Mouse (Mus musculus) megakaryocyte-erythroid progenitor cell, adult 5-6 weeks (primary cell): ENCODE results near the gene Tyms. TPM values are rescaled to one million over a fixed set of nuclear protein-coding genes. Genes with fewer than 3 reads are reported as not detected.

Source experiments
- ATAC-seq: replicated peaks from 2 replicates; pipeline ENCODE4 v1.8.0; 2016; ENCODE audit warnings: mild to moderate bottlenecking, inconsistent platforms; ENCODE audit not compliant: severe bottlenecking, poor library complexity, low FRiP score, low TSS enrichment
- total RNA-seq, 2 experiments: library from RNA; stranded (forward) in 1 of 2; stranded (reverse) in 1 of 2; fragments of 200-1000, 215-1000 nt in 1 of 2; fragments of >200 nt in 1 of 2; fragmentation: Nextera tagmentation in 1 of 2; gene quantifications; 2 replicates each; pipeline ENCODE4 v1.2.3; 2014 to 2017

Tyms gene
- total RNA-seq (2014; fragmentation: Nextera tagmentation) = 86.1 and 88.4 TPM in 2 replicates
- total RNA-seq (2017) = 124 and 172 TPM in 2 replicates

- peak; percentile 97 for ATAC-seq
Measured at GRCm38 (mm10) chr5:30072825-30073821, at the start of gene Tyms. Tyms (minus strand) TSS chr5:30073617.

DNA sequence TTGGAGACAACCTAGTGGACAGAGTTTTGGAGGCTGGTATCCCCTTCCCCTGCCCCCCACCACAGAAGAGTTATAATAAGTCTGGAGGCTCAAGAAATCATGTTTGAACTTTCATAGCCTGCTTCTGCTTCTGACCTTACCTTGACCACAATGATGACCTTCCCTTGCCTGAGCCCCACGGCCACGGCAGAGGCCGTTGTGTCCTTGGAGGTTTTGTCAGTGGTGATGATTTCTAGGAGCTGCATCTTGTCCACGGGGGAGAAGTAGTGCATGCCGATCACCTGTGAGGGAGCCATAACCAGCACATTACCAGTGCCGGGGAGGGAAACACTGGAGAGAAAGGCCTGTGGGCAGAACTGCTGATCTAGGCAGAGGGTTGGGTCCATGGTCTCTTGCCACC lies 49.1 kb upstream of the Tyms start:
- no peak for ATAC-seq

DNA sequence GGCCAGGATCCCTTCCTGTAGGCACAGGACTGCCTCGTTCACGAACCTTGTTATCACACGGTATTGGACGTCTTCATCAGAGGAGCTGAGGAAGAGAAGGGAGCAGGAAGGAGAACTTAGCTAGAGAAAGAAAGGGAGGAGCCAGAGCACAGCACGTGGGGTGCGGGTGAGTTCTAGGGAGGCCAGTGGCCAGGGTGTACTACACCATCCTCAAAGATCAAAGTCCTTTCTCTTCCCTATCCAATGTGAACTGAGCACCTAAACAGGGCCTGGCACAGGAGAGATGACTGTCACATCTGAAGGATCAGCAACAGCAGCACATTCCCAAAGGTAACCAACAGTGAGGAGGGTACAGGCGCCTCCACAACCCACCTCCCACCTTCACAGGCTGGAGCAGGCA lies 46.7 kb upstream of the Tyms start:
- no peak for ATAC-seq

- ATAC-seq = no peak
Measured at GRCm38 (mm10) chr5:30119163-30119562, 45.7 kb upstream of the Tyms start.

DNA sequence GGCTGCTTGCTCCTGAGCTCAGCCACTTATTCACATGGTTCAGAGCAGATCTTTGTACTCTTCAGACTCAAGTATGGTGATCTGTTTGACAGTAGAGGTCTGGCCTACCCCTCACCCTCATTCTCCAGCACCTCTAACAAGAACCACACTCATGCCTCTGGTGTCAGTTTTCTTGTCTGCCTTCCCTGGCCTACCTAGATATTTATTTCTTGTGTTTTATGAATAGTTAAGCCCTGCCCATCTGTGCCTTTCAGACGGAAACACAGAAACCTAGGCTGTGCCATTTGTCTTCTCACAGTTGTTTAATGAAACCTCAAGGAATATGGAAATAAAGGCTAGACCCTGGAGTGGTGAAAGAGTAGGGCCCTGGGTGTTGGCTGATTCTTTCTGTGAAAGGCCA lies 44.6 kb upstream of the Tyms start:
- ATAC-seq = no peak

- no peak for ATAC-seq
Measured at GRCm38 (mm10) chr5:30115718-30116117, 42.3 kb upstream of the Tyms start.

DNA sequence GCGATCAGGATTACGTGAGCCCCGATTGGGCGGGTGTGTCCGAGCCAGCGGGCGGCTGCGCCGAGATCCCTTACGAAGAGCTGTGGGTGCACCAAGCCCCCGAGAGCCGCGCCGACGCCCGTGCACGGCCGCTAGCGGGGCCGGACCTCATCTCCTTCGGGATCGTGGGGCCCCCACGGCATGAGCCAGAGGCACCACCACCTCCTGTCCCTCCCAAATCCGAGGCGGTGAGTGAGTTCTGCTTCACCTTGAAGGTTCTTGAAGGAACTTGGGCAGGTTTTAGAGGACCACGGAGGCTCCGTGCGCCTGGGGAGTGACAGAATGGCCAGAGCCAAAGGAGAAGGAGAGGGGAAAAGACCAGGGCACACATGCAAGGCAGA lies 41.3 kb upstream of the Tyms start:
- ATAC-seq = no peak

- ATAC-seq = 0 out of 2 replicates have a peak, but pooled peaks have one; percentile 53
Measured at GRCm38 (mm10) chr5:30113881-30114760, 40.7 kb upstream of the Tyms start.

GRCm38 (mm10) chr5:30112533-30113068 lies 39.2 kb upstream of the Tyms start:
- ATAC-seq = no peak

- ATAC-seq = no peak
Measured at GRCm38 (mm10) chr5:30111771-30112170, 38.4 kb upstream of the Tyms start.

DNA sequence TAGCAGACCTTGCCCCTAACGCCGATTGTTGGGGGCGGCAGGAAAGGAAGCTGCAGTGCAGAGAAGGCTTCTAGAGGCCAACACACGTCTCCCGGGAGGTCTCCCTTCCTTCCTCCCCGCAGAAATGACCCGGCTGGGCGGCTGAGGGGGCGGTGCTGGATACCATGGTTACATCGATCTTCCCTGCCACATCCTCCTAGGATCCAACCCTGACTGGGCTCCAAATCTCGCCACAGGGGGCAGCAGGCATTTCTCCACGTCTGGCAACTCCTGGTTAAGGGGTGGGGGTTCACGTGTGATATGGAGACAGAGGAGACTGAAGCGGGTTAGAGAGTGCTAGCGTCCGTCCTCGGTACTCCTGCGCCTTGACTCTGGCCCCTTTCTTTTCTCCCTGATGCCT lies 37.7 kb upstream of the Tyms start:
- ATAC-seq = no peak

DNA sequence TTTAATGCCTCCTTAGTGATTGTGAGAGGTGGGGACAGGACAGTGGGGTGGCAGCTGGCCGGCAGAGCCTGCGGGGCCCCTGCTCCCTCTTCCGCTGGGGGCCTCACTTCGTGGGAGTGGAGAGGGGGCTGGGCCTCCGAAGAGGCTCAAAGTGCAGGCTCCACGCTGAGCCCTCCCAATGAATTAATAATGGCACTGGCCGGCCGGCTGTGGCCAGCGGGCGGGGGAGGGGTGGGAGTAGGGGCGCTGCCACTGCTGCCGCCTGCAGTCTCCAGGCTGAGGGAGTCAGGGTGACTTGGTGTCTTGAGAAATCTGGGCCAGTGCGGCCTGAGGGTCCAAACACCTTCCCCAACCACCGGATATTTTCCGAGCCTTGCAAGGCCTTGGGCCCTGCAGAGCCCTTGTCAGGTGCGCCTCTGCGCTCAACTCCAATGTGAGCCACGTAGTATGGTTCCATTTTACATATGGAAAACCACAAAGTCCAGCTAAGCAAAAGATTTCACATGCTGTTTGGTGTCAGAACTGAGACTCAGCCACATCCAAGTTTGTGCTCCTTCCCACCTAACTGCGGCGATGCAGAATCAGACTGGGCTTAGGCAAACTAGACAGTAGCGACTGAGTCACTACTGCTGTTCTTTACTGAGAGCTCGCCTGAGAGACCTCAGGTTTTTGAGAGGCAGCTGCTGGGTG lies 37.1 kb upstream of the Tyms start:
- ATAC-seq = no peak

DNA sequence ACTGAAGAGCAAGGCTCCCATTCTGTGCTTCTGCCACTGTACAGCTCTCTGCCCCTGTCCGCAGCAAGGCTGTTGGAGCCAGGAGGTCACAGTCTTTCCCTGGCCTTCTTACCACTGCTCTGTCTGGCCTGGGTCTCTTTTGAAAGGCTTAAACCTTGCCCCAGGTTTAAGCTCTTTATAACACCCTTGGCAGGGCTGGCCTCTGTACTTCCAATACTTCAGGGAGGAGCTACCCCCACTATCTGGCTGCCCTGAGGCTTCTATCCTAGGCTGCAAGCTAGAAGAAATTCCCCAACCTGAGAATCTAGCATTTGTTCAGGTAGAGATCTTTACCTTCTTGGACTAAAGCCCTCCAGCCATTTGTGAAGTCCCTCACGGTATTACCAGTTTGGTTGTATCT lies 36.5 kb upstream of the Tyms start:
- ATAC-seq = no peak

GRCm38 (mm10) chr5:30108233-30108632 lies 34.8 kb upstream of the Tyms start:
- ATAC-seq = no peak

DNA sequence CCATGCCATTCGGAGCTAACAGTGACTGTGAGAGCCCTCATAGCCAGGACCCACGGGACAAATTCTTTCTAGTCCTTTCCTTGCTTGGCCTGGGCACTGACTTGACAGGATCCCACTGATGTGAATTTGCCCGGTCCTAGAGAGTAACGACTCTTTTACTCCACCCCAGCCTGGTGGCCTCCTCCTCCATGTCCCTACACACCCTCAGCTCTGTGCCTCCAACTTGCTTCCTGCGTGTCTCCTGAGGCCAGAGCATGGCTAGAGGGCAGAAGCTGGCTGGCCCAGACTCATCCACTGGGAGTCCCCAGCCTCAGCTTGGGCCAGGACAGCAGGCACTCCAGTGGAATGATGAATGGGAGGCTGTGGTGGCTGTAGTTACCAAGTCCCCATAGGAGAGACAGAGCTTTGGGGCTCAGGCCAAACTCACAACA lies 34.2 kb upstream of the Tyms start:
- no peak for ATAC-seq

- no peak for ATAC-seq
Measured at GRCm38 (mm10) chr5:30107186-30107585, 33.8 kb upstream of the Tyms start.

DNA sequence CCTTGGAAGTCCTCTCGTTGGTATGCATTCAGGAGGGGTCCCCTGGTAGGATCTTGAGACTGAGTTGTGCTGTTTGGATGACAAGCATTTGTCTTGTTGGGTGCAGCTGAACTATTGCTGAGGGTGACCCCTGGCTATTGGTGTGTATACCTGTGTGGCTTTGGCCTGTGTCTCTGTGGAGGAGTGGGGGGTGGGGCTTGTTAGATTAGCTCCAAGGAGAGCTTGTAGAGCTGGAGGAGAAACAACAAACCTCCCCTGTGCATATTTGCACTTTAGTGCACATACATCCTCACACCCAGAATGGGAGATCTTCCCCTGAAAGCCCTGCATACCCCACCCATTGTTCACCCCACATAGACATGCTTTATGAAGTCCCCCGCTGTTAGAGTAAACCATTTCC lies 33.3 kb upstream of the Tyms start:
- no peak for ATAC-seq

- no peak for ATAC-seq
Measured at GRCm38 (mm10) chr5:30105668-30106300, 32.4 kb upstream of the Tyms start, which contains the start of gene 3110082J24Rik. 3110082J24Rik (minus strand) TSS chr5:30106086.
